Mouse (Mus musculus) frontal cortex, postnatal 25 days (tissue): Measurements from ENCODE around the gene Mipep.

Experiments used
- DNase-seq, 2 experiments: peaks; one replicate each; pipeline ENCODE4 v3.0.0; 2022; ENCODE audit warnings: low spot score in 2 of 2

Mipep gene

GRCm38 (mm10) chr14:60757265-60757664, 27.1 kb upstream of the Mipep start:
- no peak for DNase-seq

DNA sequence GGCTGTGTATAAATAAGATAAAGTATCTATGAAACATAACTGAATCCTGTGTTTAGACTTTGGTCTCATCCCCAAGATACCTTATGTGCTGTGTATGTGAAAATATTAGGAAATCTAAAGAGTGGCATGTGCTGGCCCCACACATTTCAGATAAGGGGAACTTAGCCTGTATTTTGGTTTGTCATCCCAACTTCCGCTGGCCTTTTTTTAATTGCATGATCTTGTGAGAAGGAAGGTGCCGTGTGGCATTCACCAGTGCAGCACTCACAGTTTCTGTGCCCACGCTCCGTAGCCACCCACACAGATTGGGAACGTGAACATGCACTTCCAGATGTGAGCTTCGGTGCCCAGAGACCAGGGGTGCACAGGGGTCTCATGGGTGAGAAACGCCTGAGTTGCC, 26.7 kb upstream of the Mipep start:
- no peak for DNase-seq

GRCm38 (mm10) chr14:60759097-60759496, 25.3 kb upstream of the Mipep start:
- no peak for DNase-seq

GRCm38 (mm10) chr14:60761801-60762200, 22.6 kb upstream of the Mipep start:
- DNase-seq, result no peak

DNA sequence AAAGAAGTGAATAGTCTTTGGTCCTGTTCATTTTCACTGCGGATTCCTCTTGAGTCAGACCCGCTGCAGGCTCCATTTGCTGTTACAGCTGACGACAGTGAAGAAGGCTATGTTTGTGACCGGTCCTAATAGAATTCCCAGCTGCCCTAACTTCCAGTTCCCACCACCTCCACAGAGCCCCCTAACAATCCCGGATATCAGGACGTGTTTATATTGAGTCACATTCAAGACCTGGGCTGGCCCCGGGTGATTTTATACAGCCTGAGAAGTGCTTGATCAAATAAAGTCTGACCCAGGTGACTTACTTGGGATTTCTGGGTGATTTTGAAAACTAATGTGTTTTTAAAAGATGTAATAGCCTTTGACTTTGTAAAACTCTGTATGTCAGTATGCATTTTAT, 21.6 kb upstream of the Mipep start:
- DNase-seq, result no peak

DNA sequence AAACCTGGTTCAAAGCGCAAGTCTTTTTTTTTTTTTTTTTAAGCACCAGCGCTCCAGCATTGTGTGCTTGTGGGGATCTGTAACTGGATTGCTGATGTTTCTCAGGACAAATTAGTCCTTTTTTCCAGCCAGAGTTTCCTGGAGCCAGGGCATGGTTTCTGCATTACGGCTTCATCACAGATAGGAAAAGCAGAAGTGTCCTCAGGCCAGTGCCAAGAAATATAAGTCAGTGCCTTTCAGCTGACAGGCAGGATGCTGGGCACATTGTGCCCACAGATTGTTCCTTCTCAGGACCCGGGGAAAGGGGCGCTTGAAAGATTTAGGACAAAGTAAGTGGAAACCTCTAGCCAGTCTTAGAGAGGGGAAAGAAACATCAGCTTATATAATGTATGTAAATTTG, 20.6 kb upstream of the Mipep start:
- no peak for DNase-seq

DNA sequence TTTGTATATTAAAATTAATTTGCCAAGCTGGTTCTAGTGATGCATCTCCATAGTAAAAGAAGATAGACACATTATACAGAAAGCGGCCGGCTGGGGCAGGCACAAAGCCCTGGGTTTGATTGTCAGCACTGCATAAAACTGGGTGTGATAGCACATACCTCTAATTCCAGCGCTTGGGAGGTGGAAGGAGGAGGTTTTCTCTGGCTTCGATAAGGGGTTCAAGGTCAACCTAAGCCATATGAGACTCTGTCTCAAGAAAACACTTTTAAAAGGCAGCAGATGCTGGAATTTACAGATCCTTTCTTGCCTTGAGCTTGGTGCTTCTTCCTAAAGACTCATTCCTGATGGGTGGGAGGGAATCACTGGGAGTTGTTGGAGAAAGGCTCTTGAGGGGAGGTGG, 19.8 kb upstream of the Mipep start:
- DNase-seq, result no peak

GRCm38 (mm10) chr14:60765025-60765424, 19.3 kb upstream of the Mipep start:
- no peak for DNase-seq

DNA sequence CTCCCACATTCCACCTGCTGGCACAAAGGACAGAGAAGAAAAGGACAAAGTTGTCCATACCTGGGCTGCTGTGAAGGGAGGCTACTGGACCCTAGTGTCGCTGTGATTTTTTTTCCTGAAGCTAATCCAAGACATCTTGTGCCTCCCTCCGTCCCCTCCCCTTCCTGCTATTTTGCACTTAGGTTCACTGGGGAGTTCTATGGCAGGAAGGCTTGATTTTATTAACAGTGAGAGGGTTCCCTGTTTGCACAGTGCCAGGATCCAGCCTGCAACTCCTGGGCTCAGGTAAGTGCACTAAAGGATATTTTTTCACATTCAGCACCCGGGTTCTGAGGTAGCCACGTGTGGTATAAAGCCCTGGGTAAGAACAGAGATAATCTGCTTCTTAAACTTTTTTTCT, 16.5 kb upstream of the Mipep start, which contains the start of gene C1qtnf9:
Gene C1qtnf9, plus strand, starts transcription at position 251 of the 400 bp plus-strand sequence.
- no peak for DNase-seq

DNA sequence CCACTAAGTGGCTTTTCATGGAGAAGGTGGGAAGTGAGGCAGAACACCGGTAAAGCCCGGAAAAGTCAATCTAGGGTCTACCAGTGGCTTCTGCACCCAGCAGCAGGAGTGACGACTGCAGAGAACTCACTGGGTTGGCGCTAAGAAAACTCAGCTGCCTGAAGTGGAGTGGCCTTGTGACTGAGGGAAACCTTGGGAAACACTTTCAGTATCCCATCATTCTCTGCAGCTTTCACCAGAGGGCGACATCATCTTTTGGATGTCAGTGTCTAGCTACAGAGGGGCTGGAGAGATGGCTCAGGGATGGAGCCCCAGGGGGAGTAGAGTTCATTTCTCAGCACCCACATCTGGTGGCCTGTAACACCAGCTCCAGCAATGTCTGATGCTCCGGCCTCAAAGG, 15.0 kb upstream of the Mipep start:
- no peak for DNase-seq

DNA sequence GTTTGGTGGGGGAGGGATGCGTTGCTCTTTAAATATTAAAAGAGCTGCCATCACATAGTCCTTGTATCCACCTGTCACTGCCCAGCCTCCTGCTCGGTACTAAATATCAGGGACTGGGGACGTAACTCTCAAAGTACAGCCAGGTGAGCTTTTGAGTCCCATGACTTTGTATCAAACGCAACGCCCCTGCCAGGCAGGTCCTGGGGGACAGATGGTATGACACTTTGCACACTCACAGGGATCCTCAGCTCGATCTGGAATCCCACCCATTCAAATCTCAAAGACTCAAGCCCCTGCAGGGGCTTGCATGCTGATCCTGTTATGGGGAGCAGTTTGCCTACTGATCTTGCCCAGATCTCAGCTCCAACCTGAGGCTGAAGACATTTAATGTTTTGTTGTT, 13.8 kb upstream of the Mipep start:
- no peak for DNase-seq

DNA sequence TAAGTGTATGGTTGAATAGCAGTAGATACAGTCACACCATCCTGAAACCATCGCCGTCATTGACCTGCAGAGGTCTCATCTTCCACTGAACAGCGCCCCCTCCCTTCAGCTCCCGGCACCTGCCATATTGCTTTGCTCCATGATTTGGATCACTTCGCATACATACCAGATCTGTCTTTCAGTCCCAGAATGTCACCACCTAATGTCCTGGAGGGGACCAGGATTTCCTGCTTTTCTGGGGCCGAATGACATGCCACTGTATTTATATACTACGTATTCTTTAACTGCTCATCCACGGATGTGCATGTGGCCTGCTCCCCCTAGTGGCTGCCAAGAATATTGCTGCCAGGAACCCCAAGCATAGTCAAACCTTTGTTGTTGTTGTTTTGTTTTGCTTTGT, 13.3 kb upstream of the Mipep start:
- DNase-seq, result peak; percentile 65 to 67

- DNase-seq, result no peak
Measured at GRCm38 (mm10) chr14:60773476-60773875, 10.9 kb upstream of the Mipep start.

GRCm38 (mm10) chr14:60776521-60776920, 7.9 kb upstream of the Mipep start:
- no peak for DNase-seq

GRCm38 (mm10) chr14:60777485-60777919, 6.9 kb upstream of the Mipep start:
- DNase-seq, result no peak

GRCm38 (mm10) chr14:60779198-60779597, 5.2 kb upstream of the Mipep start:
- DNase-seq, result no peak

DNA sequence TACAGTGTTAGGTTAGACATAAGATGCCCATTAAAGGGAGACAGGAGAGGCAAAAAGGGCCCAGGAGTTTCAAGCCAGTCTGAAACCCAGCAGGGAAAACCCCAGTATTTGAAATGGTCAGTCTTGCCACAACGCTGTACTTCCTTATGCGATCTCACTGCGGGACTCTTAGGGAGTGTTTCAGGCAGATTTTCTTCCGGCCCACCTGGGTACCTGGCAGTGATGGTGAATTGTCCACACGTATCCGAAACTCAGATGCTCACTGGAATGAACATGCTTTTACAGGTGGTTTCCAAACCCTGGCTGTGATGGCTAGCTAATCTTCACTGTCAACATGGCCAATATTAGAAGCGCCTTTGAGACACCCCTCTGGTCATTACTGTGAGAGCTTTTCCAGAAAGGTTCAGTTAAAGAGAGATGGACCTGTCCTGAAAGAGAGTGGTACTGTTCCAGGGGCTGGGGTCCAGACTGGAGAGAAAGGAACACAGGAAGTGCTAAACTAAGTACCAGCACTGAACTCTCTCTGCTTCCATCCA, 2.2 kb upstream of the Mipep start:
- no peak for DNase-seq

GRCm38 (mm10) chr14:60783196-60783595, 1.2 kb upstream of the Mipep start:
- no peak for DNase-seq

DNA sequence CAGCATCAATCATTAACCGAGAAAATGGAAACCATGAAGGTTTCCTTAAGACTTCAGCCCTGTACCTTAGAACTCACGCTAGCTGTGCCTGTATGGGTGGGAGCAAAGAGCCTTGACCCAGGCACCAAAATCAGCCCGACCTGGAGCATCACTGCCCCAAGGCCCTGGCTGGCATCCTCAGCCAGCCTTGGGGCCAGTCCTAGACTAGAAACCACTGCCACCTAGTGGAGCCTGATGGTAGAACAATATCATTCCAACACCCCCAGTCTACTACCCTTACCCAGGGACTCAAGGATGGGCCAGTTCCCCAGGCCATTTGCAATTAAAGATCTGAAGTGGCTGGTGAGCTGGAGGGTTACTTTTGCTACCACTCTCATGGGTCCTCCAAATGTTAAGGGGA, 5.7 kb downstream of the Mipep start:
- peak in 1 of 2 experiments; percentile 33 for DNase-seq

GRCm38 (mm10) chr14:60796600-60797322, 12.4 kb downstream of the Mipep start:
- DNase-seq, result no peak

DNA sequence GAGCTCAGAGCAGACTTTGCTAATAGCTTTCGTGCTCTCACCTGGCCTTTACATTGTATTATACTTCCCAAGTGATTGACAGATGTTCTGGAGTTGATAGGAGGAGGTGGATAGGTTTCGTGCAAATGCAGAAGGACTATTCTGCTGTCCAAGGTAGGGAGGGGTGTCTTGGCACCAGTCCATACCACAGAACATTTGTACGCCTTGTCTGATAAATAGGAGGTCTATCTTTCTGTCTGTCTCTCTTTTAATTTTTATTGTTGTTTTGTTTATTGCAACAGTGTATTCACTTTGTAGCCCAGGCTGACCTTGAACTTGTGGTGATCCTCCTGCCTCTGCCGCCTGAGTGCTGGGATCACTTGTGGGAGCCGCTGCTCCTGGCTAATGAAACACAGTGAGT, 13.2 kb downstream of the Mipep start:
- DNase-seq, result no peak

DNA sequence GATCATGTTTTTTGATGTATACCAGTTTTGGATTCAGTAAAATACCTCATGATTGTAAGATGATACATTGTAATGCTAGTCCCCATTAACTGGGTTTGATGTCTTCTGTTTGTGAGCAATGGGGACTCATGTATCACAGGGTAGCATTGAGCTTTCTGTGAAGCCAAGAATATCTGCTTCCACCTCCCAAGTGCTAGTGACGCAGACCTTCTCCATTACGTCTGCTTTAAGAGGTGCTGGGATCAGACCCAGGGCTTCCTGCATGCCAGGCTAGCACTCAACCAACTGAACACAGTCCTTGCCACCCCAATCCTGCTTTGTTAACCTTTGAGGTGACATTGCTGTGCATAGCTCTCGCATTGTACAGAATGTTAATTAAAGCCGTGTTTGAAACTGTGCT, 14.3 kb downstream of the Mipep start:
- DNase-seq, result no peak
